Mouse (Mus musculus): ENCODE measurements around the gene Psmd1. TPM values are rescaled to one million over a fixed set of nuclear protein-coding genes. Genes with fewer than 3 reads are reported as not detected.

Gene Psmd1
- polyA plus RNA-seq, 1 experiment from 2014 or later: 216 TPM

DNA sequence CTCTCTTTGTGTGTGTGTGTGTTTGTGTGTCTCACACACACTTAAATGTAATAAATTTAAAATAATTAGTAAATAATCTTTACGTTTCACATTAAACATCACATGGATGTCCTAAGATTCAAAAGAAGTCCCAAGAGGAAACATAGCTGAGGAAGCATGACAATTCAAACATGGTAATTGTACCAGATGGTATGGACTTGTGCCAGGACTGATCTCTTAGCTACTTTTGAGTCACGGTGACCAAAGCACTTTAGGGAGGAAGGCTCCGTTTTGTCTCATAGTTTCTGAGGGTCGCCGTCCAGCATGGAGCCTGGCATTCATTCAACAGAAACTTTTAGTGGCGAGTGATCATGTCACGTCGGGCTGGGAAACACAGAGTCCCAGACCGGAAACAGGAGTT lies 84.0 kb downstream of the Psmd1 start:
- no peak for ATAC-seq (ENCODE audit: low FRiP score)
- Histone ChIP-seq H3K4me2 (replicated peaks; ENCODE audit: low read depth, low read length) (no peak overlapping the region), H3K4me1 (replicated peaks; ENCODE audit: control insufficient read depth, insufficient read depth, low read length) (no peaks in the 10 kb centered on the region), H3K9ac (ENCODE audit: low read depth, low read length) (no peak overlapping the region), H3K27ac (ENCODE audit: low read depth, low read length) (no peak overlapping the region), H3K36me3 (ENCODE audit: control insufficient read depth, insufficient read depth, low read length) (no peaks in the 10 kb centered on the region), H3K4me3 (ENCODE audit: low read depth, low read length) (no peak overlapping the region), H3K9me3 (ENCODE audit: control insufficient read depth, low read length) (no peaks in the 10 kb centered on the region), H3K27me3 (ENCODE audit: control insufficient read depth, insufficient read depth, low read length) (no peaks in the 10 kb centered on the region)
- WGBS: 83% methylated on average over 9 of the region's 9 CpGs
- no peak for DNase-seq (ENCODE audit: low spot score)

GRCm38 (mm10) chr1:86150929-86151328 lies 86.7 kb downstream of the Psmd1 start:
- ATAC-seq (ENCODE audit: low FRiP score): no peak
- Histone ChIP-seq H3K36me3 (ENCODE audit: control insufficient read depth, insufficient read depth, low read length) (no peaks in the 10 kb centered on the region), H3K4me2 (replicated peaks; ENCODE audit: low read depth, low read length) (no peak overlapping the region)

GRCm38 (mm10) chr1:86151376-86151775 lies 87.2 kb downstream of the Psmd1 start:
- Histone ChIP-seq H3K4me1 (replicated peaks; ENCODE audit: control insufficient read depth, insufficient read depth, low read length) (peaks cover 4% of the 10 kb centered on the region; the same call in 1 of the 2 replicates), H3K27ac (ENCODE audit: low read depth, low read length) (no peak overlapping the region), H3K9me3 (ENCODE audit: control insufficient read depth, low read length) (no peaks in the 10 kb centered on the region), H3K27me3 (ENCODE audit: control insufficient read depth, insufficient read depth, low read length) (no peaks in the 10 kb centered on the region), H3K4me3 (ENCODE audit: low read depth, low read length) (no peak overlapping the region), H3K36me3 (ENCODE audit: control insufficient read depth, insufficient read depth, low read length) (no peaks in the 10 kb centered on the region), H3K9ac (ENCODE audit: low read depth, low read length) (no peak overlapping the region), H3K4me2 (replicated peaks; ENCODE audit: low read depth, low read length) (no peak overlapping the region)
- DNase-seq (ENCODE audit: low spot score) (no peak), ATAC-seq (ENCODE audit: low FRiP score) (no peak)
- WGBS: 88% methylated on average over 7 of the region's 7 CpGs

More at GRCm38 (mm10) chr1:86150929-86151328, 86.7 kb downstream of the Psmd1 start:
- H3K27ac ChIP-seq (ENCODE audit: low read depth, low read length): no peak overlapping the region
- WGBS: 84% methylated on average over 6 of the region's 6 CpGs
- no peak overlapping the region for H3K9ac ChIP-seq (ENCODE audit: low read depth, low read length)
- H3K27me3 ChIP-seq (ENCODE audit: control insufficient read depth, insufficient read depth, low read length): no peaks in the 10 kb centered on the region
- no peaks in the 10 kb centered on the region for H3K9me3 ChIP-seq (ENCODE audit: control insufficient read depth, low read length)
- H3K4me3 ChIP-seq (ENCODE audit: low read depth, low read length): no peak overlapping the region
- H3K4me1 ChIP-seq (replicated peaks; ENCODE audit: control insufficient read depth, insufficient read depth, low read length): peaks cover 4% of the 10 kb centered on the region; the same call in 1 of the 2 replicates
- DNase-seq (ENCODE audit: low spot score): no peak

- Histone ChIP-seq H3K4me1 (replicated peaks; ENCODE audit: control insufficient read depth, insufficient read depth, low read length) (peaks cover 4% of the 10 kb centered on the region; the same call in 1 of the 2 replicates), H3K9me3 (ENCODE audit: control insufficient read depth, low read length) (no peaks in the 10 kb centered on the region), H3K9ac (ENCODE audit: low read depth, low read length) (no peak overlapping the region), H3K4me3 (ENCODE audit: low read depth, low read length) (no peak overlapping the region), H3K36me3 (ENCODE audit: control insufficient read depth, insufficient read depth, low read length) (no peaks in the 10 kb centered on the region), H3K27me3 (ENCODE audit: control insufficient read depth, insufficient read depth, low read length) (no peaks in the 10 kb centered on the region), H3K4me2 (replicated peaks; ENCODE audit: low read depth, low read length) (no peak overlapping the region), H3K27ac (ENCODE audit: low read depth, low read length) (no peak overlapping the region)
- DNase-seq (ENCODE audit: low spot score) (no peak), ATAC-seq (ENCODE audit: low FRiP score) (no peak)
- WGBS: 92% methylated on average over 1 of the region's 1 CpGs
Observed at GRCm38 (mm10) chr1:86152618-86153017, 88.4 kb downstream of the Psmd1 start.

DNA sequence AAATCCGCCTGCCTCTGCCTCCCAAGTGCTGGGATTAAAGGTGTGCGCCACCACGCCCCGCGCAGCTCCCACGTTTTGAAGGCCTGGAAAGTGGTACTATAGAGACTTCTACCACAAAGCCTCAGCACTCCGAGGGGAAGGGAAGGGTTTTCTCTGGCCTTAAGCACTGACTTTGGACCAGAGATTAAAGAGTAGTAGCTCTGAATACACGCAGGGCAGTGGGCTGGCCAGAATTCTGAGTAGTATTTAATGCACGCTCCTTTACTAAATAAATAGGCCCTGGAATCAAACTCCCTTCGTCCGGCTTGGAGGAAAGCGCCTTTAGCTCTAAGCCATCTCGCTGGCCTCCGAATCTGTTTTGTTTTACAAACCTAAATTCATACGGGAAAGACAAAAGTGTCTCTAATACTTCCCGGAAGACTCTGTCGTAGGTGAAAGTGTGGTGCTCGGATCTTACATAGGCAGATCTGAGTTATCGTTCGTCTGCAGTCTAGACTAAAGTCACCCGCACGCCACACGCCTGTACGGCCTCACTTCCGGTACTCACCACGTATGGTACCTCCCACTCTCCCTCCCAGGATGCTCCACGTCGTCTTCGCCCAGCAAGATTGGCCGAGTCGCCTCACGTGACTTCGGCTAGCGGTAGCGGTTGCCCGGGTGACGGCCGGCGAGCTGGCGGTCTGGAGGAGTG lies 90.1 kb downstream of the Psmd1 start, which contains the start of gene Armc9:
Armc9 (plus strand) TSS at position 648 of the 691 bp plus-strand sequence.
- peak within 1 kb of the TSS; percentile 53 for H3K27ac ChIP-seq (ENCODE audit: low read depth, low read length)
- no peaks in the 10 kb centered on the region for H3K27me3 ChIP-seq (ENCODE audit: control insufficient read depth, insufficient read depth, low read length)

GRCm38 (mm10) chr1:86154824-86155164 lies 90.6 kb downstream of the Psmd1 start:
- no peaks in the 10 kb centered on the region for H3K36me3 ChIP-seq (ENCODE audit: control insufficient read depth, insufficient read depth, low read length)
- peak overlapping the region; percentile 60 for H3K9ac ChIP-seq (ENCODE audit: low read depth, low read length)
- peaks cover 4% of the 10 kb centered on the region; the same call in 1 of the 2 replicates for H3K4me1 ChIP-seq (replicated peaks; ENCODE audit: control insufficient read depth, insufficient read depth, low read length)
- H3K27me3 ChIP-seq (ENCODE audit: control insufficient read depth, insufficient read depth, low read length): no peaks in the 10 kb centered on the region
- no peak overlapping the region for H3K27ac ChIP-seq (ENCODE audit: low read depth, low read length)
- H3K9me3 ChIP-seq (ENCODE audit: control insufficient read depth, low read length): no peaks in the 10 kb centered on the region
- DNase-seq (ENCODE audit: low spot score) (no peak), ATAC-seq (ENCODE audit: low FRiP score) (no peak)
- WGBS: under 1% methylated on average over 18 of the region's 18 CpGs
- H3K4me2 ChIP-seq (replicated peaks; ENCODE audit: low read depth, low read length): peak overlapping the region; percentile 60
- H3K4me3 ChIP-seq (ENCODE audit: low read depth, low read length): peak overlapping the region; percentile 55

More for the DNA sequence above, 90.1 kb downstream of the Psmd1 start, which contains the start of gene Armc9:
- ATAC-seq (ENCODE audit: low FRiP score) (peak; percentile 99), DNase-seq (ENCODE audit: low spot score) (peak; percentile 92)
- no peaks in the 10 kb centered on the region for H3K36me3 ChIP-seq (ENCODE audit: control insufficient read depth, insufficient read depth, low read length)
- peak within 1 kb of the TSS; percentile 60 for H3K4me2 ChIP-seq (replicated peaks; ENCODE audit: low read depth, low read length)
- peak within 1 kb of the TSS; percentile 55 for H3K4me3 ChIP-seq (ENCODE audit: low read depth, low read length)
- H3K9me3 ChIP-seq (ENCODE audit: control insufficient read depth, low read length): no peaks in the 10 kb centered on the region
- H3K9ac ChIP-seq (ENCODE audit: low read depth, low read length): peak within 1 kb of the TSS; percentile 60
- H3K4me1 ChIP-seq (replicated peaks; ENCODE audit: control insufficient read depth, insufficient read depth, low read length): peaks cover 4% of the 10 kb centered on the region; the same call in 1 of the 2 replicates
- WGBS: 4% methylated on average over 40 of the region's 40 CpGs

DNA sequence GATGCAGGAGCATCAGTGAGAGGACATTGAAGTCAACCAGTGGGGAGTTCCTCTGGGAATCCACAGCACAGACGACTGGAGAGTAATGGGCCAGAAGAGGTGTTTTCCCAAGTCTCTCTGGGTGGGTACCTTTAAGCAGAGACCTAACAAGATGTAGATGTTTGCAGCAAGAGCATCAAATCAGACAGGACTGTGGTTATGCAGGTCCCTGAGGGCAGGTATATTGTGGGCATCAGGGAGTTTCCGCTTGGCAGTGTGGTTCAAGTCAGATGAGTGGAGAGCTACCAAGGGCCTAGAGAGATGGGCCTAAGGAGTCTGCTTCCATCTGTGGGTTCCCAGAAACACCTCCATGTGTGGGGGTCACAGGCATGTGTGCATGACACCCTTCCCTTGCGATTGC lies 91.9 kb downstream of the Psmd1 start:
- ATAC-seq (ENCODE audit: low FRiP score) (no peak), DNase-seq (ENCODE audit: low spot score) (no peak)
- peaks cover 4% of the 10 kb centered on the region; the same call in 1 of the 2 replicates for H3K4me1 ChIP-seq (replicated peaks; ENCODE audit: control insufficient read depth, insufficient read depth, low read length)
- no peak overlapping the region for H3K27ac ChIP-seq (ENCODE audit: low read depth, low read length)
- no peaks in the 10 kb centered on the region for H3K36me3 ChIP-seq (ENCODE audit: control insufficient read depth, insufficient read depth, low read length)
- H3K9me3 ChIP-seq (ENCODE audit: control insufficient read depth, low read length): no peaks in the 10 kb centered on the region
- WGBS: 85% methylated on average over 3 of the region's 3 CpGs
- H3K4me3 ChIP-seq (ENCODE audit: low read depth, low read length): no peak overlapping the region
- no peaks in the 10 kb centered on the region for H3K27me3 ChIP-seq (ENCODE audit: control insufficient read depth, insufficient read depth, low read length)
- H3K9ac ChIP-seq (ENCODE audit: low read depth, low read length): no peak overlapping the region
- no peak overlapping the region for H3K4me2 ChIP-seq (replicated peaks; ENCODE audit: low read depth, low read length)

- Histone ChIP-seq H3K9me3 (ENCODE audit: control insufficient read depth, low read length) (no peaks in the 10 kb centered on the region), H3K4me1 (replicated peaks; ENCODE audit: control insufficient read depth, insufficient read depth, low read length) (peaks cover 4% of the 10 kb centered on the region; the same call in 1 of the 2 replicates), H3K36me3 (ENCODE audit: control insufficient read depth, insufficient read depth, low read length) (no peaks in the 10 kb centered on the region), H3K27ac (ENCODE audit: low read depth, low read length) (no peak overlapping the region), H3K27me3 (ENCODE audit: control insufficient read depth, insufficient read depth, low read length) (no peaks in the 10 kb centered on the region), H3K9ac (ENCODE audit: low read depth, low read length) (no peak overlapping the region), H3K4me3 (ENCODE audit: low read depth, low read length) (no peak overlapping the region), H3K4me2 (replicated peaks; ENCODE audit: low read depth, low read length) (no peak overlapping the region)
- ATAC-seq (ENCODE audit: low FRiP score) (no peak), DNase-seq (ENCODE audit: low spot score) (no peak)
- 88% methylated on average over 6 of the region's 6 CpGs for WGBS
Observed at GRCm38 (mm10) chr1:86156595-86156994, 92.4 kb downstream of the Psmd1 start.

DNA sequence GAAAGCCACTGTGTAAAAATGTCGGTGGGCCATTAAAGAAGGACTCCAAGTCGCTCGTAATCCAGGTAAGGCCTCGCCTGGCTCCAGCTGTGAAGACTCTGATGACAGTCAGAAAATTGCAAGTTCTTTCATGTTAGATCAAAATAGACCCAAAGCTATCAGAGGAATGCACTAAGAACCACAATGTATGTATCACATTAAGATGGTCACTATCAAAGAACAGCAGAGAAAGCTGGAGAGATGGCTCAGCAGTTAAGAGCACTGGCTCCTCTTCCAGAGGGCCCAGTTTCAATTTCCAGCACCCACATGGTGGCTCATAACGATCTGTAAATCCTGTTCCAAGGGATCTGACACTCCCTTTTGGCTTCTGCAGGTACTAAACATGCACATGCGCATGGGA lies 95.9 kb downstream of the Psmd1 start:
- no peak for DNase-seq (ENCODE audit: low spot score)
- no peak for ATAC-seq (ENCODE audit: low FRiP score)
- Histone ChIP-seq H3K4me1 (replicated peaks; ENCODE audit: control insufficient read depth, insufficient read depth, low read length) (peaks cover 4% of the 10 kb centered on the region; the same call in 1 of the 2 replicates), H3K27me3 (ENCODE audit: control insufficient read depth, insufficient read depth, low read length) (no peaks in the 10 kb centered on the region), H3K9ac (ENCODE audit: low read depth, low read length) (no peak overlapping the region), H3K4me2 (replicated peaks; ENCODE audit: low read depth, low read length) (no peak overlapping the region), H3K9me3 (ENCODE audit: control insufficient read depth, low read length) (no peaks in the 10 kb centered on the region), H3K27ac (ENCODE audit: low read depth, low read length) (no peak overlapping the region), H3K36me3 (ENCODE audit: control insufficient read depth, insufficient read depth, low read length) (peaks cover 3% of the 10 kb centered on the region; the same call in 1 of the 2 replicates), H3K4me3 (ENCODE audit: low read depth, low read length) (no peak overlapping the region)
- 88% methylated on average over 6 of the region's 6 CpGs for WGBS

Data from hindbrain, embryonic 11.5 days (tissue).